Comparison of ENCODE assay signal across 24 mouse cellular contexts in the genomic region with DNA sequence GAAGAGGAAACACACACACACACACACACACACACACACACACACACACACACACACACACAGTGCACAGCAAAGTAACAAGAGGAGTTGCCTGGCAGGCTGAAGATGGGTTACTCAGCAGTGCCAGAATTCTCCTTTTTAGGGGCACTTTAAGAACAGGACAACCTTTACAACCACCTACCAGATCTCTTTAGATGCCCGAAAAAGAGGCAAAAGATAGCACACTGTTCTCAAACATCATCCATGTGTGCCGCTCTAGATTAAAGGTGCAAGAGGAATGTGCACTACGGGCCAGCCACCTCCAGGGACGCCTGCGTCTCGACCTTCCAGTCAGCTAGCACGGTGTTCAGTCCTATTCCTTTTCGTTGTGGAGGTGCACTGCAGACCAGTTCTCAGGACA.
DNase-seq lines count a peak whose midpoint lies in the region; ATAC-seq and TF ChIP-seq lines count a peak whose summit lies in the region.
"Had no signal": no experiment of that assay in that cellular context is flagged by ENCODE, and none has a peak within 500 bp of the region (broad histone marks: within the 10 kb centered on the region; RNA-seq: fewer than 3 reads in every experiment).

No protein-coding gene starts in this region.

- DNase-seq in frontal cortex, postnatal 10 days (ENCODE audit: low spot score in 2 of 2), result no peak
- peak; percentile 17 for DNase-seq in right cerebral cortex, adult 18-20 months
- no peak for DNase-seq in right cerebral cortex, postnatal 14 days
- DNase-seq in telencephalon, adult 2 months (ENCODE audit: low read depth, low spot score), result peak; percentile 33
- no peak for DNase-seq in gastrocnemius, adult 2 months
- DNase-seq: adrenal gland, adult 8-10 months; adrenal gland, postnatal 14 days; adrenal gland, postnatal 36 days; B cell, adult 2 months; cerebellum, adult 11 months; cerebellum, adult 18-20 months; cerebellum, adult 8-10 months; cerebellum, adult 9-11 months; cerebellum, postnatal 14 days; cerebellum, postnatal 36 days; forebrain, postnatal 0 days had no signal

- no peak overlapping the region for H3K27ac ChIP-seq in gastrocnemius, adult 2 months
- H3K27ac ChIP-seq: embryonic facial prominence, embryonic 10.5 days; embryonic facial prominence, embryonic 12.5 days; forebrain, embryonic 13.5 days; forebrain, embryonic 15.5 days had no signal

- peak; percentile 84 for ATAC-seq in frontal cortex, adult (ENCODE audit: low TSS enrichment)
- ATAC-seq: activated CD4-positive, CD25-positive, alpha-beta regulatory T cell, adult 4 months; CD4-positive, CD25-positive, alpha-beta regulatory T cell, adult 4 months; forebrain, embryonic 13.5 days; forebrain, embryonic 15.5 days; forebrain, postnatal 0 days; Patski had no signal

- no peak overlapping the region for H3K4me3 ChIP-seq in gastrocnemius, adult 2 months
- H3K4me3 ChIP-seq: embryonic facial prominence, embryonic 10.5 days; embryonic facial prominence, embryonic 12.5 days; forebrain, embryonic 13.5 days; forebrain, embryonic 15.5 days had no signal

- TF ChIP-seq CTCF in gastrocnemius, adult 2 months (IDR thresholded peaks at IDR 0.05), result no peak

- intact Hi-C loops in gastrocnemius, adult 2 months (cut with DNase I), result no loop called here

Comparison
In these comparisons a context has a peak if more than half of its experiments do, and no peak if none do; other contexts are left out.
1. DNase-seq: peak in right cerebral cortex, adult 18-20 months (single experiment) and telencephalon, adult 2 months (single experiment); none in frontal cortex, postnatal 10 days (0 of 2), right cerebral cortex, postnatal 14 days (single experiment) and gastrocnemius, adult 2 months (single experiment).